Mouse (Mus musculus) kidney, adult 2 months (tissue): ENCODE results near the gene Ahdc1.

Experiments used
- CTCF ChIP-seq: fragments of 200-500 bp; conservative IDR thresholded peaks from 2 replicates; pipeline ENCODE4 v1.5.1; 2011; ENCODE audit warnings: low read depth, mild to moderate bottlenecking, control low read depth, low read length, moderate library complexity, mixed read lengths; ENCODE audit not compliant: insufficient read depth, insufficient read length
- POLR2A ChIP-seq: fragments of 200-500 bp; IDR thresholded peaks from one replicate; pipeline ENCODE4 v1.6.1; 2011; ENCODE audit warnings: low read depth, low read length, control low read depth

GRCm38 (mm10) chr4:133063799-133064198 lies 52.7 kb downstream of the Ahdc1 start:
- no peak for TF ChIP-seq POLR2A
- no peak for TF ChIP-seq CTCF
